Mouse (Mus musculus): Measurements from ENCODE around the gene Gm20388.

- TF ChIP-seq POLR2A (IDR thresholded peaks at IDR 0.05; ENCODE audit: borderline replicate concordance, insufficient read depth, low read length): no peak
- no peak for TF ChIP-seq CTCF (IDR thresholded peaks at IDR 0.05; ENCODE audit: borderline replicate concordance, insufficient read depth, low read depth, low read length)
Measured at GRCm38 (mm10) chr8:120979210-120979609, 1068.6 kb downstream of the Gm20388 start.
